Mouse (Mus musculus): Measurements from ENCODE around the gene Rfx1.

GRCm38 (mm10) chr8:84096061-84096460 is 29.4 kb downstream of the Rfx1 start:
- no peak for TF ChIP-seq CTCF (IDR thresholded peaks at IDR 0.05; ENCODE audit: control insufficient read depth, insufficient read depth, insufficient replicate concordance, low read depth, low read length)
- TF ChIP-seq POLR2A (IDR thresholded peaks at IDR 0.05; ENCODE audit: control insufficient read depth, low read depth, low read length), result no peak

Measured in testis, adult 2 months (tissue).